Mouse (Mus musculus): Measurements from ENCODE around the gene Asb2. TPM values are rescaled to one million over a fixed set of nuclear protein-coding genes. Genes with fewer than 3 reads are reported as not detected.

Asb2 gene
- polyA plus RNA-seq, 1 experiment from 2014 or later = 0.39 TPM

GRCm38 (mm10) chr12:103325156-103325857, 30.5 kb downstream of the Asb2 start:
- WGBS = 8% methylated on average over 60 of the region's 60 CpGs
- Histone ChIP-seq H3K9ac (replicated peaks; ENCODE audit: low read length) (peak overlapping the region; percentile 37), H3K9me3 (ENCODE audit: control insufficient read depth, low read length) (no peaks in the 10 kb centered on the region), H3K4me3 (replicated peaks; ENCODE audit: low read depth, low read length) (peak overlapping the region; percentile 35), H3K4me1 (ENCODE audit: control insufficient read depth, insufficient read depth, low read length) (0 out of 2 replicates have a peak, but pooled peaks cover 5% of the 10 kb centered on the region), H3K36me3 (ENCODE audit: control insufficient read depth, insufficient read depth, low read length) (no peaks in the 10 kb centered on the region), H3K4me2 (ENCODE audit: low read length) (peak overlapping the region; percentile 58), H3K27ac (replicated peaks; ENCODE audit: low read depth, low read length) (peak overlapping the region; percentile 15; the same call in 1 of the 2 replicates), H3K27me3 (ENCODE audit: control insufficient read depth, insufficient read depth, low read length) (peaks cover 17% of the 10 kb centered on the region)
- ATAC-seq (ENCODE audit: low FRiP score, low TSS enrichment) (peak; percentile 96), DNase-seq (peak; percentile 97)

DNA sequence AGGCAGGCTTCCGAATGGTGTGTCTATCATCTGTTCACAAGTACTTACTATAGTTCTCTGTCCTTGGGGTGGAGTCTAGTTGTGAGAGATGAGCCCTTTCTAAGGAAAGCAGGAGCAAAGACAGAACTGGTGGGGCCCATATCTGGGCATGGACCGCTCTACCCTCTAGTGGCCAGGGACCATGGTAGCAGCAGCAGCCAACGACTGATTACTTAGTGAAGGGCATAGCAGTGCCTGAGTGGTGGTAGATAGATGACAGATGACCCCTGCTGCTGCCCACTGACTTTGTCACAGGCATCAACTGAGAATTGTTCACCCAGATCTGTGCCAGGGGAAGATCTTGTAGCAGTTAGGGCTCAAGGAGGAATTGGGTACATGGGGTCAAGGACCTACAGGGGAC, 33.0 kb downstream of the Asb2 start:
- Histone ChIP-seq H3K27me3 (ENCODE audit: control insufficient read depth, insufficient read depth, low read length) (peaks cover 17% of the 10 kb centered on the region), H3K4me3 (replicated peaks; ENCODE audit: low read depth, low read length) (no peak overlapping the region), H3K4me2 (ENCODE audit: low read length) (no peak overlapping the region), H3K27ac (replicated peaks; ENCODE audit: low read depth, low read length) (no peak overlapping the region), H3K4me1 (ENCODE audit: control insufficient read depth, insufficient read depth, low read length) (0 out of 2 replicates have a peak, but pooled peaks cover 2% of the 10 kb centered on the region), H3K9ac (replicated peaks; ENCODE audit: low read length) (no peak overlapping the region), H3K9me3 (ENCODE audit: control insufficient read depth, low read length) (no peaks in the 10 kb centered on the region), H3K36me3 (ENCODE audit: control insufficient read depth, insufficient read depth, low read length) (no peaks in the 10 kb centered on the region)
- DNase-seq = peak; percentile 65
- no peak for ATAC-seq (ENCODE audit: low FRiP score, low TSS enrichment)
- 32% methylated on average over 3 of the region's 3 CpGs for WGBS

GRCm38 (mm10) chr12:103315831-103316545, 39.8 kb downstream of the Asb2 start:
- peak overlapping the region; percentile 31 for H3K4me3 ChIP-seq (replicated peaks; ENCODE audit: low read depth, low read length)
- H3K4me2 ChIP-seq (ENCODE audit: low read length) = peak overlapping the region; percentile 59
- 0 out of 2 replicates have a peak overlapping the region, but pooled peaks have one; percentile 45 for H3K27ac ChIP-seq (replicated peaks; ENCODE audit: low read depth, low read length)
- peaks cover 51% of the 10 kb centered on the region for H3K4me1 ChIP-seq (ENCODE audit: control insufficient read depth, insufficient read depth, low read length)
- H3K27me3 ChIP-seq (ENCODE audit: control insufficient read depth, insufficient read depth, low read length) = no peaks in the 10 kb centered on the region
- H3K36me3 ChIP-seq (ENCODE audit: control insufficient read depth, insufficient read depth, low read length) = no peaks in the 10 kb centered on the region
- ATAC-seq (ENCODE audit: low FRiP score, low TSS enrichment) = no peak
- peak overlapping the region; percentile 4; the same call in 1 of the 2 replicates for H3K9ac ChIP-seq (replicated peaks; ENCODE audit: low read length)
- DNase-seq = peak; percentile 30
- no peaks in the 10 kb centered on the region for H3K9me3 ChIP-seq (ENCODE audit: control insufficient read depth, low read length)
- 11% methylated on average over 20 of the region's 20 CpGs for WGBS

DNA sequence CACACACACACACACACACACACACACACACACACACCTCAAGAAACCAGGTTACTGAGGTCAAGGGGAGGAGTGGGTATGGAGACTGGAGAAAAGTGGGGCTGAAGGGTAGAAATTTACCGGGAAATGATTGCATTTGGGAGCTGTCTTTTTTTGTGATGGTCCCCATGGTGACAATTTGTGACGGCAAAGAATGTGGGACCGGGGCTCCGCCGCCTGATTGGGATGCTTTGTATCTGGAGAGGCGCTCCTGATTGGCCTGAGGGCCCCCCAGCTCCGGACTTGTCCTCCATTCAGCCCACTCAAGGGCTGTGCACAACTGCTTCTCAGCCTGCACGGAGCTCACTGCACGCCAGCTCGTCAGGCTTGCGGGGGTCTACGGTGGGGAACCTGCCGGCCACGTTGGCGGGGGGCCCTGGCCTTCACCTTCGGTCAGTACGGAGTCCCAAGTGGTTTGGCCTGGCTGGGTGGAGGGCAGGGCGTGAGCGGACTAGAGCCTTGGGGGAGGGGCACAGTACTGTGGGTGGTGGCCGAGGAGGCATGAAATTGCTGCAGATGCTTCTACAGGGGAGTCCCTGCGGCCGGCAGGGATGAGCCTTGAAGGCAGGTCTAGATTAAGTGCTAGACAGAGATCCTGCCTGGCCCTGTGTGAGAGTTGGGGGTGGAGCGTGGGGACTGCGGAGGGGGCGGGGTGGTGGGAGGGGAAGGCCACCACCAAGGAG, 41.0 kb downstream of the Asb2 start:
- H3K27me3 ChIP-seq (ENCODE audit: control insufficient read depth, insufficient read depth, low read length) = no peaks in the 10 kb centered on the region
- peaks cover 51% of the 10 kb centered on the region for H3K4me1 ChIP-seq (ENCODE audit: control insufficient read depth, insufficient read depth, low read length)
- H3K4me2 ChIP-seq (ENCODE audit: low read length) = peak overlapping the region; percentile 59
- peak; percentile 78 for ATAC-seq (ENCODE audit: low FRiP score, low TSS enrichment)
- DNase-seq = peak; percentile 79
- H3K36me3 ChIP-seq (ENCODE audit: control insufficient read depth, insufficient read depth, low read length) = no peaks in the 10 kb centered on the region
- WGBS = 1% methylated on average over 25 of the region's 25 CpGs
- peak overlapping the region; percentile 31 for H3K4me3 ChIP-seq (replicated peaks; ENCODE audit: low read depth, low read length)
- peak overlapping the region; percentile 43; the same call in 1 of the 2 replicates for H3K9ac ChIP-seq (replicated peaks; ENCODE audit: low read length)
- no peaks in the 10 kb centered on the region for H3K9me3 ChIP-seq (ENCODE audit: control insufficient read depth, low read length)
- H3K27ac ChIP-seq (replicated peaks; ENCODE audit: low read depth, low read length) = peak overlapping the region; percentile 78

DNA sequence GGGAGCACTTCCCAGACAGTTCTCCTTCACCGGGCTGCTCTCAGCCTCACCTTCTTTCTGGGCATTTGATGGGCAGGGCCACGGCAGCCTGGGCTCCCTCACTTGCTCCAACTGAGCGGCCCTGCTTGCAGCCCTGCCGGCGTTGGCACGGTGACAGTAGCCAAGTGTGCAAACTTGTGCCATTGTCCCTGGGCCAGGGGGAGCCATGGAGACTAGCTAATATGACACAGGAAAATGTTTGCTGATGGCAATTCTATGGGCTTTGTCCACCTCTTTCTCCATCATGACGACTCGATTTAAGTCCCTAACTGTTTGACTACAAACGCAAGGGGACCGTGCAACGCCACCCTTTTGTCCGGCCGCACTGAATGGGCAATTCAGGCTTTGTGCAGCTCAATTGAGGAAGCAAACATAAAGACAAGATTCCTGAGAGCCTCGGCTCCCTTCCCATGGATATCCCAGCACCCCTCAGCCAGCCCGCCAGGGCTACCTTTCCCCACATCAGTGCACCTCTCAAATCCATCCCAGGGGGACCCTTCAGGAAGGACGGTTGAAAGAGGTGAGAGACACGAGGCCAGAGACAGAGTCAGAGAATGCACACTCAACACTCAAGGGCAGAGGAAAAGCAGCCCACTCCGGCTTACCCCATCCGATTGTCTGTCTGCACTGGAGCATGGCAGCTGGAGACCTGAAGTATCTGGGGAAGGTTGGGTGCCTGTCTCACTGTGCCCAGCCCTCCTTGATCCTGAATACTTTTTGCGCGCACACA, 41.7 kb downstream of the Asb2 start:
- Histone ChIP-seq H3K4me2 (ENCODE audit: low read length) (peak overlapping the region; percentile 59), H3K27me3 (ENCODE audit: control insufficient read depth, insufficient read depth, low read length) (no peaks in the 10 kb centered on the region), H3K36me3 (ENCODE audit: control insufficient read depth, insufficient read depth, low read length) (no peaks in the 10 kb centered on the region), H3K9ac (replicated peaks; ENCODE audit: low read length) (no peak overlapping the region), H3K4me1 (ENCODE audit: control insufficient read depth, insufficient read depth, low read length) (peaks cover 51% of the 10 kb centered on the region), H3K4me3 (replicated peaks; ENCODE audit: low read depth, low read length) (peak overlapping the region; percentile 10; the same call in 1 of the 2 replicates), H3K9me3 (ENCODE audit: control insufficient read depth, low read length) (no peaks in the 10 kb centered on the region), H3K27ac (replicated peaks; ENCODE audit: low read depth, low read length) (peak overlapping the region; percentile 78)
- ATAC-seq (ENCODE audit: low FRiP score, low TSS enrichment) (peak; percentile 56), DNase-seq (peak; percentile 85)
- 6% methylated on average over 21 of the region's 21 CpGs for WGBS

DNA sequence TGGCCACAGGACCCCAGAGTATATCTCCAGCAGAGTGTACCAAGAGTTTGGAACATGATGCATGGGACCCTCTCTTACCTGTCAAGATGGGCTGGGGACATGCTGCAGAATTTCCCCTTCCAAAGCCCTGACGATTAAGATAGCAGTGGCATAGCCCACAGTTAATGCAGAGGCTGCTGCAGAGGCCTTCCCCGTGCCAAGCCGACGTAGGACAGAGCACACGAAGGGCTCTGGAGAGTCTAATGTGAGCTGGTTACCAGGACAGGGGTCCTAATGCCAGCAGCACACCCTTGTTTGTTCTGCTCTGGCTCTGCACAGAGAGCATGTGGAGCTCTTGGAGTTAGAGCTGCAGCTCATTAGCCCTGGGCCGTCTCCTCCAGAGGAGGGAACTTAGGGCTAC, 42.5 kb downstream of the Asb2 start:
- Histone ChIP-seq H3K27me3 (ENCODE audit: control insufficient read depth, insufficient read depth, low read length) (no peaks in the 10 kb centered on the region), H3K36me3 (ENCODE audit: control insufficient read depth, insufficient read depth, low read length) (no peaks in the 10 kb centered on the region), H3K27ac (replicated peaks; ENCODE audit: low read depth, low read length) (peak overlapping the region; percentile 78), H3K4me2 (ENCODE audit: low read length) (peak overlapping the region; percentile 59), H3K9ac (replicated peaks; ENCODE audit: low read length) (no peak overlapping the region), H3K9me3 (ENCODE audit: control insufficient read depth, low read length) (no peaks in the 10 kb centered on the region), H3K4me1 (ENCODE audit: control insufficient read depth, insufficient read depth, low read length) (peaks cover 51% of the 10 kb centered on the region), H3K4me3 (replicated peaks; ENCODE audit: low read depth, low read length) (no peak overlapping the region)
- ATAC-seq (ENCODE audit: low FRiP score, low TSS enrichment) (no peak), DNase-seq (no peak)
- 18% methylated on average over 6 of the region's 6 CpGs for WGBS

- no peaks in the 10 kb centered on the region for H3K27me3 ChIP-seq (ENCODE audit: control insufficient read depth, insufficient read depth, low read length)
- ATAC-seq (ENCODE audit: low FRiP score, low TSS enrichment) (no peak), DNase-seq (peak; percentile 35)
- no peak overlapping the region for H3K27ac ChIP-seq (replicated peaks; ENCODE audit: low read depth, low read length)
- 55% methylated on average over 8 of the region's 8 CpGs for WGBS
- H3K4me2 ChIP-seq (ENCODE audit: low read length) = no peak overlapping the region
- H3K36me3 ChIP-seq (ENCODE audit: control insufficient read depth, insufficient read depth, low read length) = no peaks in the 10 kb centered on the region
- H3K4me3 ChIP-seq (replicated peaks; ENCODE audit: low read depth, low read length) = no peak overlapping the region
- H3K9ac ChIP-seq (replicated peaks; ENCODE audit: low read length) = no peak overlapping the region
- H3K9me3 ChIP-seq (ENCODE audit: control insufficient read depth, low read length) = no peaks in the 10 kb centered on the region
- peaks cover 51% of the 10 kb centered on the region for H3K4me1 ChIP-seq (ENCODE audit: control insufficient read depth, insufficient read depth, low read length)
Observed at GRCm38 (mm10) chr12:103311921-103312320, 43.9 kb downstream of the Asb2 start.

- H3K4me2 ChIP-seq (ENCODE audit: low read length) = no peak within 1 kb of the TSS
- no peak for ATAC-seq (ENCODE audit: low FRiP score, low TSS enrichment)
- H3K27ac ChIP-seq (replicated peaks; ENCODE audit: low read depth, low read length) = no peak within 1 kb of the TSS
- no peaks in the 10 kb centered on the region for H3K36me3 ChIP-seq (ENCODE audit: control insufficient read depth, insufficient read depth, low read length)
- H3K27me3 ChIP-seq (ENCODE audit: control insufficient read depth, insufficient read depth, low read length) = no peaks in the 10 kb centered on the region
- no peak within 1 kb of the TSS for H3K4me3 ChIP-seq (replicated peaks; ENCODE audit: low read depth, low read length)
- H3K9ac ChIP-seq (replicated peaks; ENCODE audit: low read length) = no peak within 1 kb of the TSS
- H3K9me3 ChIP-seq (ENCODE audit: control insufficient read depth, low read length) = no peaks in the 10 kb centered on the region
- DNase-seq = no peak
- WGBS = 74% methylated on average over 2 of the region's 2 CpGs
- H3K4me1 ChIP-seq (ENCODE audit: control insufficient read depth, insufficient read depth, low read length) = peaks cover 41% of the 10 kb centered on the region
Observed at GRCm38 (mm10) chr12:103310744-103311267, 45.0 kb downstream of the Asb2 start, which contains the start of gene Fam181a. Gene Fam181a, plus strand, starts transcription at chr12:103310975.
